Mouse (Mus musculus): Measurements from ENCODE around the gene Cpa1.

The Cpa1 gene

GRCm38 (mm10) chr6:30616491-30616941 is 22.5 kb upstream of the Cpa1 start:
- DNase-seq (ENCODE audit: low read depth, low spot score): peak; percentile 9
- H3K27me3 ChIP-seq (ENCODE audit: control insufficient read depth, insufficient read depth, low read length, poor library complexity, severe bottlenecking): no peaks in the 10 kb centered on the region
- no peaks in the 10 kb centered on the region for H3K36me3 ChIP-seq (ENCODE audit: control insufficient read depth, insufficient read depth, low read length, poor library complexity, severe bottlenecking)

GRCm38 (mm10) chr6:30617020-30617958 is 21.7 kb upstream of the Cpa1 start:
- H3K27me3 ChIP-seq (ENCODE audit: control insufficient read depth, insufficient read depth, low read length, poor library complexity, severe bottlenecking): no peaks in the 10 kb centered on the region
- H3K36me3 ChIP-seq (ENCODE audit: control insufficient read depth, insufficient read depth, low read length, poor library complexity, severe bottlenecking): no peaks in the 10 kb centered on the region
- peak; percentile 8 for DNase-seq (ENCODE audit: low read depth, low spot score)

GRCm38 (mm10) chr6:30617959-30618590 is 20.9 kb upstream of the Cpa1 start:
- H3K27me3 ChIP-seq (ENCODE audit: control insufficient read depth, insufficient read depth, low read length, poor library complexity, severe bottlenecking): no peaks in the 10 kb centered on the region
- DNase-seq (ENCODE audit: low read depth, low spot score): peak; percentile 5
- no peaks in the 10 kb centered on the region for H3K36me3 ChIP-seq (ENCODE audit: control insufficient read depth, insufficient read depth, low read length, poor library complexity, severe bottlenecking)

- no peaks in the 10 kb centered on the region for H3K27me3 ChIP-seq (ENCODE audit: control insufficient read depth, insufficient read depth, low read length, poor library complexity, severe bottlenecking)
- H3K36me3 ChIP-seq (ENCODE audit: control insufficient read depth, insufficient read depth, low read length, poor library complexity, severe bottlenecking): no peaks in the 10 kb centered on the region
- DNase-seq (ENCODE audit: low read depth, low spot score): no peak
Observed at GRCm38 (mm10) chr6:30618735-30619134, 20.3 kb upstream of the Cpa1 start.

GRCm38 (mm10) chr6:30619606-30620005 is 19.4 kb upstream of the Cpa1 start:
- no peaks in the 10 kb centered on the region for H3K36me3 ChIP-seq (ENCODE audit: control insufficient read depth, insufficient read depth, low read length, poor library complexity, severe bottlenecking)
- no peaks in the 10 kb centered on the region for H3K27me3 ChIP-seq (ENCODE audit: control insufficient read depth, insufficient read depth, low read length, poor library complexity, severe bottlenecking)
- DNase-seq (ENCODE audit: low read depth, low spot score): no peak

- no peak for DNase-seq (ENCODE audit: low read depth, low spot score)
- Histone ChIP-seq H3K36me3 (ENCODE audit: control insufficient read depth, insufficient read depth, low read length, poor library complexity, severe bottlenecking) (no peaks in the 10 kb centered on the region), H3K27me3 (ENCODE audit: control insufficient read depth, insufficient read depth, low read length, poor library complexity, severe bottlenecking) (no peaks in the 10 kb centered on the region)
Observed at GRCm38 (mm10) chr6:30620591-30620990, 18.4 kb upstream of the Cpa1 start.

GRCm38 (mm10) chr6:30620994-30621393 is 18.0 kb upstream of the Cpa1 start:
- Histone ChIP-seq H3K27me3 (ENCODE audit: control insufficient read depth, insufficient read depth, low read length, poor library complexity, severe bottlenecking) (no peaks in the 10 kb centered on the region), H3K36me3 (ENCODE audit: control insufficient read depth, insufficient read depth, low read length, poor library complexity, severe bottlenecking) (no peaks in the 10 kb centered on the region)
- no peak for DNase-seq (ENCODE audit: low read depth, low spot score)

- DNase-seq (ENCODE audit: low read depth, low spot score): no peak
- no peaks in the 10 kb centered on the region for H3K36me3 ChIP-seq (ENCODE audit: control insufficient read depth, insufficient read depth, low read length, poor library complexity, severe bottlenecking)
- no peaks in the 10 kb centered on the region for H3K27me3 ChIP-seq (ENCODE audit: control insufficient read depth, insufficient read depth, low read length, poor library complexity, severe bottlenecking)
Observed at GRCm38 (mm10) chr6:30621986-30622389, 17.0 kb upstream of the Cpa1 start.

- Histone ChIP-seq H3K27me3 (ENCODE audit: control insufficient read depth, insufficient read depth, low read length, poor library complexity, severe bottlenecking) (no peaks in the 10 kb centered on the region), H3K36me3 (ENCODE audit: control insufficient read depth, insufficient read depth, low read length, poor library complexity, severe bottlenecking) (no peaks in the 10 kb centered on the region)
- no peak for DNase-seq (ENCODE audit: low read depth, low spot score)
Observed at GRCm38 (mm10) chr6:30624763-30625162, 14.3 kb upstream of the Cpa1 start.

GRCm38 (mm10) chr6:30628152-30628551 is 10.9 kb upstream of the Cpa1 start:
- DNase-seq (ENCODE audit: low read depth, low spot score): no peak
- Histone ChIP-seq H3K27me3 (ENCODE audit: control insufficient read depth, insufficient read depth, low read length, poor library complexity, severe bottlenecking) (no peaks in the 10 kb centered on the region), H3K36me3 (ENCODE audit: control insufficient read depth, insufficient read depth, low read length, poor library complexity, severe bottlenecking) (no peaks in the 10 kb centered on the region)

GRCm38 (mm10) chr6:30629989-30630388 is 9.0 kb upstream of the Cpa1 start:
- no peaks in the 10 kb centered on the region for H3K36me3 ChIP-seq (ENCODE audit: control insufficient read depth, insufficient read depth, low read length, poor library complexity, severe bottlenecking)
- no peaks in the 10 kb centered on the region for H3K27me3 ChIP-seq (ENCODE audit: control insufficient read depth, insufficient read depth, low read length, poor library complexity, severe bottlenecking)

GRCm38 (mm10) chr6:30635361-30635862 is 3.6 kb upstream of the Cpa1 start:
- Histone ChIP-seq H3K27me3 (ENCODE audit: control insufficient read depth, insufficient read depth, low read length, poor library complexity, severe bottlenecking) (no peaks in the 10 kb centered on the region), H3K36me3 (ENCODE audit: control insufficient read depth, insufficient read depth, low read length, poor library complexity, severe bottlenecking) (no peaks in the 10 kb centered on the region)
- DNase-seq (ENCODE audit: low read depth, low spot score): no peak

More at GRCm38 (mm10) chr6:30629989-30630388, 9.0 kb upstream of the Cpa1 start:
- DNase-seq (ENCODE audit: low read depth, low spot score): no peak

- no peak for DNase-seq (ENCODE audit: low read depth, low spot score)
- H3K27me3 ChIP-seq (ENCODE audit: control insufficient read depth, insufficient read depth, low read length, poor library complexity, severe bottlenecking): no peaks in the 10 kb centered on the region
- H3K36me3 ChIP-seq (ENCODE audit: control insufficient read depth, insufficient read depth, low read length, poor library complexity, severe bottlenecking): no peaks in the 10 kb centered on the region
Observed at GRCm38 (mm10) chr6:30636186-30636842, 2.7 kb upstream of the Cpa1 start.

GRCm38 (mm10) chr6:30643694-30644460 is 4.9 kb downstream of the Cpa1 start:
- no peak for DNase-seq (ENCODE audit: low read depth, low spot score)

More at GRCm38 (mm10) chr6:30643694-30644460, 4.9 kb downstream of the Cpa1 start:
- no peaks in the 10 kb centered on the region for H3K36me3 ChIP-seq (ENCODE audit: control insufficient read depth, insufficient read depth, low read length, poor library complexity, severe bottlenecking)
- H3K27me3 ChIP-seq (ENCODE audit: control insufficient read depth, insufficient read depth, low read length, poor library complexity, severe bottlenecking): no peaks in the 10 kb centered on the region

Data from splenic B cell, adult 2 months (primary cell).